Mouse (Mus musculus) common myeloid progenitor, adult 5-6 weeks (primary cell): ENCODE results near the gene Tmem151b. TPM values are rescaled to one million over a fixed set of nuclear protein-coding genes. Genes with fewer than 3 reads are reported as not detected.

ENCODE experiments used
- ATAC-seq: replicated peaks from 2 replicates; pipeline ENCODE4 v1.8.0; 2016; ENCODE audit warnings: low read depth, mild to moderate bottlenecking, moderate TSS enrichment, inconsistent platforms; ENCODE audit not compliant: poor library complexity, severe bottlenecking
- total RNA-seq: library from RNA; stranded (forward); fragments of 200-1000, 187-1606 nt; gene quantifications from 2 replicates; pipeline ENCODE4 v1.2.3, GENCODE M21; 2017

Tmem151b gene
- total RNA-seq, 1 experiment from 2014 or later = not detected

GRCm38 (mm10) chr17:45548541-45549512, 650 bp downstream of the Tmem151b start:
- ATAC-seq = no peak

- ATAC-seq = no peak
Observed at GRCm38 (mm10) chr17:45547461-45548190, 1.9 kb downstream of the Tmem151b start.

GRCm38 (mm10) chr17:45546941-45547340, 2.5 kb downstream of the Tmem151b start:
- ATAC-seq = no peak

GRCm38 (mm10) chr17:45545278-45545961, 4.1 kb downstream of the Tmem151b start:
- peak; percentile 33 for ATAC-seq

- no peak for ATAC-seq
Observed at GRCm38 (mm10) chr17:45544873-45545277, 4.6 kb downstream of the Tmem151b start.

- ATAC-seq = no peak
Observed at GRCm38 (mm10) chr17:45544001-45544872, 5.2 kb downstream of the Tmem151b start.

- ATAC-seq = no peak
Observed at GRCm38 (mm10) chr17:45543115-45543514, 6.4 kb downstream of the Tmem151b start.

- ATAC-seq = no peak
Observed at GRCm38 (mm10) chr17:45542705-45543104, 6.8 kb downstream of the Tmem151b start.

- ATAC-seq = no peak
Observed at GRCm38 (mm10) chr17:45542129-45542528, 7.3 kb downstream of the Tmem151b start.

GRCm38 (mm10) chr17:45539664-45540063, 9.8 kb downstream of the Tmem151b start:
- ATAC-seq = no peak

GRCm38 (mm10) chr17:45538394-45538793, 11.1 kb downstream of the Tmem151b start:
- no peak for ATAC-seq

GRCm38 (mm10) chr17:45536264-45536663, 13.2 kb downstream of the Tmem151b start:
- peak; percentile 54; the same call in 1 of the 2 replicates for ATAC-seq

GRCm38 (mm10) chr17:45532896-45533295, 16.6 kb downstream of the Tmem151b start:
- no peak for ATAC-seq

GRCm38 (mm10) chr17:45530346-45530782, 19.1 kb downstream of the Tmem151b start:
- no peak for ATAC-seq

- ATAC-seq = no peak
Observed at GRCm38 (mm10) chr17:45526571-45526970, 22.9 kb downstream of the Tmem151b start.

GRCm38 (mm10) chr17:45524961-45525360, 24.5 kb downstream of the Tmem151b start:
- no peak for ATAC-seq

- ATAC-seq = no peak
Observed at GRCm38 (mm10) chr17:45523263-45523662, 26.2 kb downstream of the Tmem151b start, which contains the start of gene Tcte1. TSS of gene Tcte1 (plus strand) at chr17:45523434.

GRCm38 (mm10) chr17:45520136-45520535, 29.3 kb downstream of the Tmem151b start:
- no peak for ATAC-seq

GRCm38 (mm10) chr17:45518766-45519475, 30.6 kb downstream of the Tmem151b start:
- ATAC-seq = no peak
